Mouse (Mus musculus): ENCODE results near the gene Mettl21c. TPM values are rescaled to one million over a fixed set of nuclear protein-coding genes. Genes with fewer than 3 reads are reported as not detected.

Mettl21c gene
- polyA plus RNA-seq, 1 experiment from 2014 or later: 2.4 TPM

DNA sequence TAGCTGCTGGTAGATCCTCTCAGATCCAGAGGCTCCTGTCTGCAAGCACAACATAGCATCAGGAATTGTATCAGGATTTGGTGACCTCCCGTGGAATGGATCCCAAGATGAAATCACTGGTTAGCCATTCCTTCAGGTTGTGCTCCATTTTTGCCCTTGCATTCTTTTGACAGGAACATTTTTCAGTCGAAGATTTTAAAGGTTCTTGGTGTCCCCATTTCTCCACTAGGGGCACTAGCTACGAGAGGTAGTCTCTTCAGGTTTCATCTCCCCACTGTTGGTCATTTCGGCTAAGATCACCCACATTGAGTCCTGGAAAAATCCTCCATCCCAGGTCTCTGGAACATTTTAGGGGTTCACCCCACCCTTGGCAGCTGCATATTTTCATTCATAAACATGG is 53.1 kb downstream of the Mettl21c start:
- Histone ChIP-seq H3K36me3 (ENCODE audit: control insufficient read depth, insufficient read depth, low read length) (peaks cover 58% of the 10 kb centered on the region), H3K4me1 (ENCODE audit: control insufficient read depth, insufficient read depth, low read length) (no peaks in the 10 kb centered on the region), H3K9ac (ENCODE audit: low read depth, low read length) (no peak overlapping the region), H3K4me3 (ENCODE audit: low read depth, low read length) (no peak overlapping the region), H3K27me3 (replicated peaks; ENCODE audit: control insufficient read depth, insufficient read depth, low read length) (no peaks in the 10 kb centered on the region), H3K9me3 (ENCODE audit: control insufficient read depth, low read length) (no peaks in the 10 kb centered on the region), H3K27ac (replicated peaks; ENCODE audit: low read depth, low read length) (no peak overlapping the region), H3K4me2 (ENCODE audit: low read depth, low read length) (no peak overlapping the region)
- WGBS: 91% methylated on average over 4 of the region's 4 CpGs
- ATAC-seq (ENCODE audit: low read depth): no peak
- no peak for DNase-seq (ENCODE audit: low spot score)

DNA sequence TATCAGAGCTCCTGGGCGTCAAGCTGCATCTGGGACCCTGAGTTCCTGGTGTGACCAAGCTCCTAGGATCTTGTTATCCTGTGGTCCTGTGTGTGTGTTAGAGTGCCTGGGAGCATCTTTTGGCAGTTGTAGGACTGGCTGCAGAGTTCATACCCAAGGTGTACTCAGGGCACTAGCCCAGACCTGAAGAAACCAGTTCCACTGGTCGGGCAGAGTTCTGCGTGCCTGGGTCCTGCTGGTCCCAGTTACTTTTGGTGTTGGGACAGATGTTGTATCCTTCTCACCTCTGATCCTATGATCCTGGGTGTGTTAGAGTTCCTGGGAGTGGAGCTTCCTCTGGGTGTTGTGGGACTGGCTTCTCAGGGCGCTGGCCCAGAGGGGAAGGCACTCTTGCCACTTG is 55.5 kb downstream of the Mettl21c start:
- Histone ChIP-seq H3K4me2 (ENCODE audit: low read depth, low read length) (no peak overlapping the region), H3K4me3 (ENCODE audit: low read depth, low read length) (no peak overlapping the region), H3K9me3 (ENCODE audit: control insufficient read depth, low read length) (no peaks in the 10 kb centered on the region), H3K36me3 (ENCODE audit: control insufficient read depth, insufficient read depth, low read length) (peaks cover 56% of the 10 kb centered on the region), H3K9ac (ENCODE audit: low read depth, low read length) (no peak overlapping the region), H3K27me3 (replicated peaks; ENCODE audit: control insufficient read depth, insufficient read depth, low read length) (no peaks in the 10 kb centered on the region), H3K4me1 (ENCODE audit: control insufficient read depth, insufficient read depth, low read length) (no peaks in the 10 kb centered on the region), H3K27ac (replicated peaks; ENCODE audit: low read depth, low read length) (no peak overlapping the region)
- ATAC-seq (ENCODE audit: low read depth) (no peak), DNase-seq (ENCODE audit: low spot score) (no peak)
- WGBS: 96% methylated on average over 4 of the region's 4 CpGs

Other genes with a start within 250 kb of the Mettl21c start
- gene Uxs1, start 192.2 kb downstream of the Mettl21c start, polyA plus RNA-seq (2014; fragmentation: Nextera tagmentation; extraction: Ambion mirVana): 32.7 and 33.6 TPM in 2 replicates
- gene Tpp2, start 86.4 kb downstream of the Mettl21c start, polyA plus RNA-seq (2014; fragmentation: Nextera tagmentation; extraction: Ambion mirVana): 50.6 and 52.8 TPM in 2 replicates
- 0.03 and 0.11 TPM in 2 replicates for gene Gm8251, start 41.9 kb upstream of the Mettl21c start, polyA plus RNA-seq (2014; fragmentation: Nextera tagmentation; extraction: Ambion mirVana)
- gene Tex30, start 82.4 kb upstream of the Mettl21c start, polyA plus RNA-seq (2014; fragmentation: Nextera tagmentation; extraction: Ambion mirVana): 61.2 and 66.0 TPM in 2 replicates
- gene Kdelc1, start 98.8 kb upstream of the Mettl21c start, polyA plus RNA-seq (2014; fragmentation: Nextera tagmentation; extraction: Ambion mirVana): 63.6 and 72.6 TPM in 2 replicates
- gene Bivm, start 98.9 kb upstream of the Mettl21c start, polyA plus RNA-seq (2014; fragmentation: Nextera tagmentation; extraction: Ambion mirVana): 19.6 and 20.9 TPM in 2 replicates
- 22.1 and 22.4 TPM in 2 replicates for gene Ercc5, start 127.7 kb upstream of the Mettl21c start, polyA plus RNA-seq (2014; fragmentation: Nextera tagmentation; extraction: Ambion mirVana)
- gene Mettl21e, start 198.9 kb upstream of the Mettl21c start, polyA plus RNA-seq (2014; fragmentation: Nextera tagmentation; extraction: Ambion mirVana): 0.38 and 1.8 TPM in 2 replicates

Measured in embryonic facial prominence, embryonic 14.5 days (tissue).